Mouse (Mus musculus) adrenal gland, adult 2 months (tissue): ENCODE results near the gene Igsf1. TPM values are rescaled to one million over a fixed set of nuclear protein-coding genes. Genes with fewer than 3 reads are reported as not detected.

Source experiments
- DNase-seq: peaks from one replicate; pipeline ENCODE4 v3.0.0; 2021
- long read RNA-seq: library from polyadenylated mRNA; stranded (forward); transcript quantifications from one replicate; pipeline ENCODE4 v2.0.0, GENCODE M21; 2021
- polyA plus RNA-seq: library from polyadenylated mRNA; depleted of rRNA; stranded (reverse); fragments of >200 nt; gene quantifications from 2 replicates; pipeline ENCODE4 v1.2.3, GENCODE M21; 2012; rRNA removed
- total RNA-seq, 2 experiments: library from RNA; stranded (reverse); gene quantifications; 2 replicates each; pipeline ENCODE4 v1.2.3; 2021

The Igsf1 gene
- 1 to 10 TPM in 1 of 2 experiments, under 1 TPM in 1; 0.63 to 1.4 TPM for total RNA-seq
- 0.08 and 0.29 TPM in 2 replicates for polyA plus RNA-seq
- long read RNA-seq, partial matches to known transcripts: 0 of 2 reads
- long read RNA-seq, other reads (novel, unspliced or antisense): 2 of 2 reads

DNA sequence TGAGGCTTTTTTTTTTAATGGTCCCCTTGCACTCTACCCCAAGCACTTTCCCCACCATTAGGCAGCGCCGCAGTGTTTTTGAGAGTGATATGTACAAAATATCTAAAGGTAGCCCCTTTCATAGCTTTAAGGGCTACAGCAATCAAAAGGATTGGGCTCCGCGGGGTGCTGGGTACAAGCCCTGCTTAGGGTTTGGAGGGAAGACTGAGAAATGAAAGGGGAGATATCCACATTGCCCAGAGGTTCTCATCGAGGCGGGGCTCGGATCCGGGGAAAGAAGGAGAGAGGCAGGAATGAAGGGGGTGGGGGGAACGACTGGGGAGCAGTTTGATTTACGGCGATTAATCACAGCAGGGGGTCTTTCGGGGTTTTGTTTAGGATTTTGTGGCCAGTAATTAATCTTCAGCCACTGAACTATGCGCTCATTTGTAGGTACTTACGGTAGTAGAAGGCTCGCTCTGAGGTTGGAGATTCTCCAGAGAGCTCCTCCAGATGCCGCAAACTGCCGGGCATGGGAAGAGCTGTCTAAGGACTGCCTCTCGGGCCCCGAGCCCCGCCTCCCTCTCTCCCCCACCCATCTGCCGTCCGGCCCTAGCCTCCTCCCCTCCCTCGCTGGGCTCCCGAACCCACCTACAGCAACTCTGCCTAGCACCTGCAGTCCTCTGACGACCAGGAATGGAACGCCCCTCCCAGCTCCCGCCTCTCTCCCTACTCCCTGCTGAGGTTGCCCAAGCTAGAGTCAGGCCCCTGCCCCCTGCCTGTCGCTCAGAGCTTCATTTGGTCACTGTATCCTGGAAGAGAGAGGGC lies at the start of gene Igsf1:
Gene Igsf1, minus strand, starts transcription at position 537 of the 807 bp plus-strand sequence.
- peak; percentile 18 for DNase-seq

DNA sequence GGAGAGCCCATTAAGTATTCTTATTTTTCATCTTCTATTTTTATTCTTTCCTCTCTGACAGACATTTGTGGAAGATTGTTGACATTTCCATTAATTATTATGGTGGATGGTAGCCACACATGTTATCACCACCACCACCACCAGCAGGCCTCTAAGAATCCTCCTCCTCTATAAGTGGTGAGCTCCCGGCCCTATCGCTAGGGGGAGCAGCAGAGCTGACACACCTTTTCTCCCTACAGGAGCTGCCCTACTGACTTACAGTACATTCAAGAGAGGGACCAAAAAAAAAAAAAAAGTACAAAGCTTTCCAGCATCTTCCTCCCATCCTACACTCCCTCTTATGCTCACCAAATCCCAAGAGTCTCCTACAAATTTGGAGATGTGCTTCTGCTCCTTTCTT lies 26.7 kb downstream of the Igsf1 start:
- DNase-seq: peak; percentile 12

DNA sequence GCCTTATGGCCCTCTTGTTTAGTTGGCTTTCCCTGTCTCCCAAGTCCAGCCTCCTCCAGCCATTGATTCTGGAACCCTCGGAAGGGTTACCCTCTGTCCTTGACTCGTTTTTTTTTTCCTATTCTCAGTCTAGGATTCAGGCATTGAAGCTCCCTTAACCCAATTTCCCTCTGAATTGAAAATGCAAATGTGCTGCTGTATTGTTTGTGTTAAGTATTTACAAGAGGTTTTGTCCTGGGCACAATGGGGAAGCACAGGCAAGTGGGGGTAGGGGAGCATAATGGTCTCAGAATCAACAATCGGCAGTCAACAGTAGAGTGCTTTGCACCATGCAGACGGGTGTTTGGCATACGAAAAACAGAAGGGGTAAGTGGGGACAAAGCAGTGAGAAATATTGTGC lies 52.4 kb downstream of the Igsf1 start:
- DNase-seq: no peak

DNA sequence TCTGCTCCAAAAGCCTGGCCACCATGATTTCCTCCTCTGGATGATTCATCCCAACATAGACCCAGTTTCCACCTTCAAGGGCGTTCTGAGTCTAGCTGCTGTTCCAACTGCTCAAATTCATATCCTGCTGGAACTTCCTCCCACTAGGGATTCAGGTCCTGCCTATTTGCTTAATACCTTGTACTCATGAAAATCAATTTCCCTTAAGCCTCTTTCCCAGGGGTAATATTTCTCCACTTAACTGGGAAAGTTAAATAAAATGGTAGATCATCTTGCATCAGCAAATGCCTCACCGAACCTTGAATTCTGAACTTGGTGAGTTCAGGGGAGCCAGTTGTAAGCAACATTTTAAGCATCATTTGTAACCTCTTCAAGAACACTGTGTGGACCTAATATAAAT lies 62.6 kb downstream of the Igsf1 start, which contains the start of gene Olfr1321:
Gene Olfr1321, minus strand, starts transcription at position 101 of the 400 bp plus-strand sequence.
- DNase-seq: no peak

Other genes with a start within 250 kb of the Igsf1 start
- not detected for gene Olfr1320, start 125.4 kb downstream of the Igsf1 start, total RNA-seq
- gene Olfr1320, start 125.4 kb downstream of the Igsf1 start, polyA plus RNA-seq: not detected in 2 replicates
- gene Olfr1321, start 62.7 kb downstream of the Igsf1 start, total RNA-seq: not detected
- gene Olfr1321, start 62.7 kb downstream of the Igsf1 start, polyA plus RNA-seq: not detected in 2 replicates
- gene Olfr1322, start 93.7 kb upstream of the Igsf1 start, total RNA-seq: not detected
- not detected in 2 replicates for gene Olfr1322, start 93.7 kb upstream of the Igsf1 start, polyA plus RNA-seq
- gene Olfr1323, start 221.6 kb upstream of the Igsf1 start, total RNA-seq: not detected
- gene Olfr1323, start 221.6 kb upstream of the Igsf1 start, polyA plus RNA-seq: not detected in 2 replicates